ENCODE assay signal across 8 mouse cellular contexts in genomic region chr6:145545927-145546641, GRCm38 (mm10).
A peak's percentile ranks its signal among the peaks of the same experiment; 100 is the strongest.
DNase-seq lines count a peak whose midpoint lies in the region; ATAC-seq and TF ChIP-seq lines count a peak whose summit lies in the region.

No protein-coding gene starts in this region.

- 28% methylated on average over 13 of the region's 13 CpGs for WGBS in forebrain, embryonic 11.5 days
- WGBS in limb, embryonic 10.5 days = 19% methylated on average over 13 of the region's 13 CpGs
- WGBS in midbrain, embryonic 12.5 days = 22% methylated on average over 13 of the region's 13 CpGs

- H3K4me3 ChIP-seq in forebrain, embryonic 11.5 days (ENCODE audit: low read depth, low read length) = no peak overlapping the region
- no peak overlapping the region for H3K4me3 ChIP-seq in limb, embryonic 10.5 days
- H3K4me3 ChIP-seq in midbrain, embryonic 12.5 days = no peak overlapping the region

- TF ChIP-seq CTCF in brain, embryonic 14.5 days (IDR thresholded peaks at IDR 0.05; ENCODE audit: borderline replicate concordance, extremely low read depth, insufficient read depth, insufficient read length) = no peak

- no peak overlapping the region for H3K4me2 ChIP-seq in forebrain, embryonic 11.5 days (ENCODE audit: low read depth, low read length, severe bottlenecking)
- H3K4me2 ChIP-seq in midbrain, embryonic 12.5 days (replicated peaks) = no peak overlapping the region

- DNase-seq in brain, embryonic 14.5 days (ENCODE audit: low read depth) = peak; percentile 76
- DNase-seq in forebrain, embryonic 11.5 days (ENCODE audit: low spot score) = peak; percentile 72
- peak; percentile 57 for DNase-seq in limb, embryonic 10.5 days (ENCODE audit: low spot score)
- DNase-seq in c-Kit-positive CD71-positive TER-119-positive erythroid progenitor cells, embryonic 14.5 days (ENCODE audit: low spot score) = no peak
- DNase-seq in adrenal gland, postnatal 25 days = no peak
- DNase-seq in right cerebral cortex, postnatal 4 days = no peak

- H3K4me1 ChIP-seq in forebrain, embryonic 11.5 days (replicated peaks; ENCODE audit: control insufficient read depth, insufficient read depth, low read length) = no peaks in the 10 kb centered on the region
- H3K4me1 ChIP-seq in limb, embryonic 10.5 days = peaks cover 17% of the 10 kb centered on the region
- peaks cover 4% of the 10 kb centered on the region; the same call in 1 of the 2 replicates for H3K4me1 ChIP-seq in midbrain, embryonic 12.5 days

- H3K27ac ChIP-seq in forebrain, embryonic 11.5 days (ENCODE audit: low read depth, low read length) = no peak overlapping the region
- H3K27ac ChIP-seq in limb, embryonic 10.5 days = peak overlapping the region; percentile 46; the same call in 1 of the 2 replicates
- H3K27ac ChIP-seq in midbrain, embryonic 12.5 days (replicated peaks) = no peak overlapping the region

- no peaks in the 10 kb centered on the region for H3K27me3 ChIP-seq in forebrain, embryonic 11.5 days (ENCODE audit: control insufficient read depth, insufficient read depth, low read length)
- H3K27me3 ChIP-seq in limb, embryonic 10.5 days (ENCODE audit: low read depth, poor library complexity, severe bottlenecking) = no peaks in the 10 kb centered on the region
- H3K27me3 ChIP-seq in midbrain, embryonic 12.5 days = no peaks in the 10 kb centered on the region

- H3K36me3 ChIP-seq in forebrain, embryonic 11.5 days (ENCODE audit: control insufficient read depth, insufficient read depth, low read length) = no peaks in the 10 kb centered on the region
- no peaks in the 10 kb centered on the region for H3K36me3 ChIP-seq in limb, embryonic 10.5 days
- no peaks in the 10 kb centered on the region for H3K36me3 ChIP-seq in midbrain, embryonic 12.5 days

- ATAC-seq in forebrain, embryonic 11.5 days (replicated peaks; ENCODE audit: low FRiP score) = peak; percentile 83
- peak; percentile 74 for ATAC-seq in midbrain, embryonic 12.5 days (ENCODE audit: low FRiP score, low read depth)
- ATAC-seq in megakaryocyte, adult 5-6 weeks (ENCODE audit: poor library complexity, severe bottlenecking) = no peak

- no peak overlapping the region for H3K9ac ChIP-seq in forebrain, embryonic 11.5 days (ENCODE audit: low read length)
- no peak overlapping the region for H3K9ac ChIP-seq in midbrain, embryonic 12.5 days (replicated peaks)

- no peak for TF ChIP-seq POLR2A in brain, embryonic 14.5 days (IDR thresholded peaks at IDR 0.05; ENCODE audit: borderline replicate concordance, extremely low read depth, insufficient read depth, insufficient read length, poor library complexity, severe bottlenecking)

- H3K9me3 ChIP-seq in forebrain, embryonic 11.5 days (ENCODE audit: control insufficient read depth, low read length) = no peaks in the 10 kb centered on the region
- peaks cover 7% of the 10 kb centered on the region; the same call in 1 of the 2 replicates for H3K9me3 ChIP-seq in limb, embryonic 10.5 days (replicated peaks)
- H3K9me3 ChIP-seq in midbrain, embryonic 12.5 days = peaks cover 9% of the 10 kb centered on the region

Comparison
In these comparisons a context has a peak if more than half of its experiments do, and no peak if none do; other contexts are left out.
1. DNase-seq: peak in brain, embryonic 14.5 days (single experiment), forebrain, embryonic 11.5 days (single experiment) and limb, embryonic 10.5 days (single experiment); none in c-Kit-positive CD71-positive TER-119-positive erythroid progenitor cells, embryonic 14.5 days (single experiment), adrenal gland, postnatal 25 days (single experiment) and right cerebral cortex, postnatal 4 days (single experiment).